Mouse (Mus musculus): Measurements from ENCODE around the gene Thsd7b. TPM values are rescaled to one million over a fixed set of nuclear protein-coding genes. Genes with fewer than 3 reads are reported as not detected.

The Thsd7b gene
- polyA plus RNA-seq, 1 experiment = 0.02 TPM

- H3ac ChIP-seq (ENCODE audit: control insufficient read depth, insufficient read length, low read depth) = no peak overlapping the region
- no peaks in the 10 kb centered on the region for H3K79me3 ChIP-seq (ENCODE audit: low read depth)
- no peak overlapping the region for H3K4me3 ChIP-seq (ENCODE audit: insufficient read depth, poor library complexity, severe bottlenecking)
- no peaks in the 10 kb centered on the region for H3K79me2 ChIP-seq (ENCODE audit: control insufficient read depth, insufficient read depth)
- no peaks in the 10 kb centered on the region for H3K27me3 ChIP-seq (ENCODE audit: control insufficient read depth, insufficient read depth, insufficient read length)
- no peak for TF ChIP-seq USF1 (IDR thresholded peaks at IDR 0.05; ENCODE audit: low read depth)
- TF ChIP-seq CEBPB (IDR thresholded peaks at IDR 0.05; ENCODE audit: low read depth) = no peak
- TF ChIP-seq MYOG (IDR thresholded peaks at IDR 0.05; ENCODE audit: control insufficient read depth, extremely low read depth, insufficient read length) = no peak
- no peak for TF ChIP-seq MAX (IDR thresholded peaks at IDR 0.05)
- TF ChIP-seq CTCF (IDR thresholded peaks at IDR 0.05; ENCODE audit: control insufficient read depth, insufficient read depth, insufficient read length) = no peak
- no peak for TF ChIP-seq FOSL1 (IDR thresholded peaks at IDR 0.05; ENCODE audit: insufficient read depth, low read length, poor library complexity, severe bottlenecking)
- H3K36me3 ChIP-seq (ENCODE audit: control insufficient read depth, insufficient read depth) = no peaks in the 10 kb centered on the region
These were observed 335.3 kb downstream of the Thsd7b start for GRCm38 (mm10) chr1:129608395-129608794.

GRCm38 (mm10) chr1:129616080-129616479 lies 343.0 kb downstream of the Thsd7b start:
- Histone ChIP-seq H3K27me3 (ENCODE audit: control insufficient read depth, insufficient read depth, insufficient read length) (no peaks in the 10 kb centered on the region), H3K36me3 (ENCODE audit: control insufficient read depth, insufficient read depth) (no peaks in the 10 kb centered on the region), H3K79me2 (ENCODE audit: control insufficient read depth, insufficient read depth) (no peaks in the 10 kb centered on the region), H3ac (ENCODE audit: control insufficient read depth, insufficient read length, low read depth) (no peak overlapping the region), H3K4me3 (ENCODE audit: insufficient read depth, poor library complexity, severe bottlenecking) (no peak overlapping the region), H3K79me3 (ENCODE audit: low read depth) (no peaks in the 10 kb centered on the region)
- no peak for TF ChIP-seq MAX (IDR thresholded peaks at IDR 0.05)

- Histone ChIP-seq H3K27me3 (ENCODE audit: control insufficient read depth, insufficient read depth, insufficient read length) (no peaks in the 10 kb centered on the region), H3K36me3 (ENCODE audit: control insufficient read depth, insufficient read depth) (no peaks in the 10 kb centered on the region), H3K79me2 (ENCODE audit: control insufficient read depth, insufficient read depth) (no peaks in the 10 kb centered on the region), H3ac (ENCODE audit: control insufficient read depth, insufficient read length, low read depth) (no peak overlapping the region), H3K4me3 (ENCODE audit: insufficient read depth, poor library complexity, severe bottlenecking) (no peak overlapping the region), H3K79me3 (ENCODE audit: low read depth) (no peaks in the 10 kb centered on the region)
- TF ChIP-seq USF1 (IDR thresholded peaks at IDR 0.05; ENCODE audit: low read depth) = no peak
- no peak for TF ChIP-seq MAX (IDR thresholded peaks at IDR 0.05)
- TF ChIP-seq MYOG (IDR thresholded peaks at IDR 0.05; ENCODE audit: control insufficient read depth, extremely low read depth, insufficient read length) = no peak
- TF ChIP-seq FOSL1 (IDR thresholded peaks at IDR 0.05; ENCODE audit: insufficient read depth, low read length, poor library complexity, severe bottlenecking) = no peak
- no peak for TF ChIP-seq CTCF (IDR thresholded peaks at IDR 0.05; ENCODE audit: control insufficient read depth, insufficient read depth, insufficient read length)
- no peak for TF ChIP-seq CEBPB (IDR thresholded peaks at IDR 0.05; ENCODE audit: low read depth)
- no peak for TF ChIP-seq MYOD1 (IDR thresholded peaks at IDR 0.05; ENCODE audit: control insufficient read depth, insufficient read length, low read depth)
These were observed 346.6 kb downstream of the Thsd7b start for GRCm38 (mm10) chr1:129619440-129620301.

GRCm38 (mm10) chr1:129624519-129624918 lies 351.4 kb downstream of the Thsd7b start:
- Histone ChIP-seq H3K79me3 (ENCODE audit: low read depth) (no peaks in the 10 kb centered on the region), H3K79me2 (ENCODE audit: control insufficient read depth, insufficient read depth) (no peaks in the 10 kb centered on the region), H3K36me3 (ENCODE audit: control insufficient read depth, insufficient read depth) (no peaks in the 10 kb centered on the region), H3ac (ENCODE audit: control insufficient read depth, insufficient read length, low read depth) (no peak overlapping the region), H3K27me3 (ENCODE audit: control insufficient read depth, insufficient read depth, insufficient read length) (no peaks in the 10 kb centered on the region), H3K4me3 (ENCODE audit: insufficient read depth, poor library complexity, severe bottlenecking) (no peak overlapping the region)
- TF ChIP-seq FOSL1 (IDR thresholded peaks at IDR 0.05; ENCODE audit: insufficient read depth, low read length, poor library complexity, severe bottlenecking) = no peak
- no peak for TF ChIP-seq MYOD1 (IDR thresholded peaks at IDR 0.05; ENCODE audit: control insufficient read depth, insufficient read length, low read depth)
- no peak for TF ChIP-seq MYOG (IDR thresholded peaks at IDR 0.05; ENCODE audit: control insufficient read depth, extremely low read depth, insufficient read length)
- TF ChIP-seq CTCF (IDR thresholded peaks at IDR 0.05; ENCODE audit: control insufficient read depth, insufficient read depth, insufficient read length) = no peak
- no peak for TF ChIP-seq CEBPB (IDR thresholded peaks at IDR 0.05; ENCODE audit: low read depth)
- TF ChIP-seq MAX (IDR thresholded peaks at IDR 0.05) = no peak
- no peak for TF ChIP-seq USF1 (IDR thresholded peaks at IDR 0.05; ENCODE audit: low read depth)

GRCm38 (mm10) chr1:129635146-129635545 lies 362.0 kb downstream of the Thsd7b start:
- no peak overlapping the region for H3ac ChIP-seq (ENCODE audit: control insufficient read depth, insufficient read length, low read depth)
- no peaks in the 10 kb centered on the region for H3K79me2 ChIP-seq (ENCODE audit: control insufficient read depth, insufficient read depth)
- H3K27me3 ChIP-seq (ENCODE audit: control insufficient read depth, insufficient read depth, insufficient read length) = no peaks in the 10 kb centered on the region
- H3K36me3 ChIP-seq (ENCODE audit: control insufficient read depth, insufficient read depth) = no peaks in the 10 kb centered on the region
- H3K4me3 ChIP-seq (ENCODE audit: insufficient read depth, poor library complexity, severe bottlenecking) = no peak overlapping the region
- TF ChIP-seq FOSL1 (IDR thresholded peaks at IDR 0.05; ENCODE audit: insufficient read depth, low read length, poor library complexity, severe bottlenecking) = no peak
- no peak for TF ChIP-seq MYOG (IDR thresholded peaks at IDR 0.05; ENCODE audit: control insufficient read depth, extremely low read depth, insufficient read length)
- TF ChIP-seq CEBPB (IDR thresholded peaks at IDR 0.05; ENCODE audit: low read depth) = no peak
- no peak for TF ChIP-seq MAX (IDR thresholded peaks at IDR 0.05)
- no peak for TF ChIP-seq MYOD1 (IDR thresholded peaks at IDR 0.05; ENCODE audit: control insufficient read depth, insufficient read length, low read depth)
- no peak for TF ChIP-seq CTCF (IDR thresholded peaks at IDR 0.05; ENCODE audit: control insufficient read depth, insufficient read depth, insufficient read length)
- no peak for TF ChIP-seq USF1 (IDR thresholded peaks at IDR 0.05; ENCODE audit: low read depth)
- H3K79me3 ChIP-seq (ENCODE audit: low read depth) = no peaks in the 10 kb centered on the region

All from C2C12 (cell line).